Mouse (Mus musculus) heart, adult 2 months (tissue): ENCODE results near the gene Chchd2.
A peak's percentile ranks its signal among the peaks of the same experiment; 100 is the strongest.

ENCODE experiments used
- CTCF ChIP-seq: fragments of 200-600 bp; IDR thresholded peaks from 2 replicates; pipeline ENCODE4 v1.8.1; 2022; ENCODE audit warnings: antibody characterized with exemption, mild to moderate bottlenecking, moderate library complexity
- EP300 ChIP-seq: fragments of 200-500 bp; IDR thresholded peaks from 2 replicates; pipeline ENCODE4 v1.6.1; 2011; ENCODE audit warnings: low read depth, low read length, control low read depth; ENCODE audit not compliant: insufficient read depth
- POLR2A ChIP-seq: fragments of 200-500 bp; IDR thresholded peaks from 2 replicates; pipeline ENCODE4 v1.6.1; 2011; ENCODE audit warnings: mild to moderate bottlenecking, low read depth, low read length, control low read depth; ENCODE audit not compliant: insufficient read depth

GRCm38 (mm10) chr5:129886911-129887636, at the start of gene Chchd2:
- no peak for TF ChIP-seq CTCF
- TF ChIP-seq POLR2A, result peak; percentile 97
- TF ChIP-seq EP300, result 0 out of 2 replicates have a peak, but pooled peaks have one; percentile 30
